Mouse (Mus musculus): ENCODE data around the gene Olfr914.

Gene Olfr914

DNA sequence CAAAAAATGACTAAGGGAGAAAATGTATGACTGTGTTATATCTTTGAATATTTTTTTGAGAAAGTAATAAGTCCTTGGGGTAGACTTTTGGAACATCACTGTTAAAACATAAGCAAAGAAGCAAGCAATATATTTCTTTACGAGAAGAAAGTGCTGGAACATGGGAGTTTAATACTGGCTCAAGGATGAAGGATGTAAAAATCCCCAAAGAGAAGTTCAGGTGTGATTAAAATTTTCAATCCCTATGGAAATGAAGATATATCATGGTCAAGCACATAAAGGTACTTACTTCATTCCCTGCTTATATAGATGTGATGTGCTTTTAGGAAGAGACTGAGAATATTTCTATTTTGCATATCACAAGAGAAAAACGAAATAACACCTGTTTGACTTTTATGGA, at the start of gene Olfr914:
TSS of gene Olfr914 (plus strand) at position 301 of the 400 bp plus-strand sequence.
- in situ Hi-C loops (cut with MseI, MboI) = no loop called here

DNA sequence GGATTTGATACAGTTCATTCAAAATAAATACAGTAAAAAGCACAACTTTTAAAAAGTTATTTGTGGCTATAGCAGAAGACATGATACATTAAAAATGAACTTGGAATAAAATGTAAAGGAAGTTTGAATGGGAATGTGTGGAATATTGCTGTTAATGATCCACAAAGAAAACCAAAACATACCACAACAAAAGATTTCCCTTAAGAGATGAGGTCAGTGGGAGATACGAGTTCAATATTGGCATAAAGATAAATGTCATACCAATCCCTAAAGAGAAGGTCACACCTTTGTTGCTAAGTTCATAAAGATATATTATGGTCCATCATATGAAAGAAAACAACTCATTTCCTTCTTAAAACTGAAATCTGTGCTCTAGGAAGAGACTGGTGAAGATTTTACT, 25.0 kb upstream of the Olfr914 start, which contains the start of gene Olfr912:
TSS of gene Olfr912 (plus strand) at position 301 of the 400 bp plus-strand sequence.
- in situ Hi-C loops (cut with MseI, MboI) = no loop called here

DNA sequence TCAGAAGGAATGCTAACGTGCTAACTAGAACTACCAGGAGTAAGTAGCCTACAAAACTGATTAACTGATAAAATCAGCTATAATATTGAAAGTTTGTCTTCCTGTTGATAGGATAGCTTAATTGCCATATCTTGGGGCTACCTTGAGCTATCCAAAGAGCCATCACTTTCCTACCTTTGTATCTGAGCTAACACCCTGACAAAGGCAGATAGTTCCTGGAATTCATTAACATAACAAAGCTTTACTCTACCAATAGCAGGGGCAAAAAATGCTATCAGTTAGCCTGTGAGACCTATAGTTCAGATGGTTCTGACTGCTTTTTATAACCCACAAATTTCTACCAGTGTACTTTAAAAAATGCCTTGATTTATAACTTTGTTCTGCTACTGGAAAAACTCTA, 13.8 kb upstream of the Olfr914 start:
- in situ Hi-C loops (cut with MseI, MboI) = no loop called here

DNA sequence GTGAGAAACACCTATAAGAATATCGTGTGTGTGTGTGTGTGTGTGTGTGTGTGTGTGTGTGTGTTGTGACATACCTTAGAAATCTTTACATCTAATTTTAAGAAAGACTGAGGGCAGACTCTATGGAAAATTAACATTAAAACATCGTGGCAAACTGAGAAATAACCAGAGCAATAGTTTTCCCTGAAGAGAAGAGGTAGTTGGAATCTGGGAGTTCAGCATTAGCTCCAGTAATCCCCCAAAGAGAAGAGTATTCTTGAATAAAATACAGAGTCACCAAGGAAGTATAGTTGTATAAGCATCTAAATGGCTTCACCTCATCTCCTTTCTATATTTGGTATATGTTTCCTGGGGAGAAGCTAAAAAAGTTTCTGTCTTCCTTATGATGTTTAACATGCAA, 12.4 kb upstream of the Olfr914 start, which contains the start of gene Olfr913:
TSS of gene Olfr913 (plus strand) at position 301 of the 400 bp plus-strand sequence.
- in situ Hi-C loops (cut with MseI, MboI) = no loop called here

DNA sequence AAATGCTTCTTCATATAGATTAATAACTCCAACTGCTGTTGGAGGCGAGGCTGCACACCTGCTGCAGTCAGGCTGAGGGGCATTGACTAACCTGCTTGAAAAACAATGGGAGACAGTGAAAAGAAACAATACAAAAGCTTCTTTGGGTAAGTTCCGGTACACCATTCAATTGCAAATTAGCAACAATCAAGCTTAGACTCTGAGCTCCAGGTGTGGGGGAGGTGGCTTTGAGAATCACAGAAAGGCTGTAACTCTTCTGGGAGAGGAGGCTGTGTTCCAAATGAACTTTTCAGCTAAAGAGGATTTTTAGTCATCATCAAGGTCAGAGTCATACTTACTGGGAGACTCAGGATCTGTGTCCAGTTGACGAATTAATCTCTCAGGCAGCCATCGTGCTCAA, 27.5 kb downstream of the Olfr914 start:
- in situ Hi-C loops (cut with MseI, MboI) = no loop called here

DNA sequence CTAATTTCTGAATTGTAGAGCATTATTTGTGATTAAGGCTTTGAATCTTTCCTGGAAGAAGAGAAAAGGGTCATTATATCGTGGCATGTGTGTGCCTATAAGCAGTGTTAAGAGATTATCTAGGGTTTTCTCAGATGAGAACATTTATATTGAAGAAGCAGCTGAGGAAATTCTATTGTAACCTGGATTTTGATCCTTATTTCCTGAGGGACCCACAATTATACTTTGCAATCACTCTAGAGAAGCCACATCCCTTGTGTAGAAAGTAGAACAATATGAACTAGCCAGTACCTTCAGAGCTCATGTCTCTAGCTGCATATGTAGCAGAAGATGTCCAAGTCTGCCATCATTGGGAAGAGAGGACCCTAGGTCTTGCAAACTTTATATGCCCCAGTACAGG, 54.9 kb downstream of the Olfr914 start, which contains the start of gene Olfr916:
TSS of gene Olfr916 (minus strand) at position 101 of the 400 bp plus-strand sequence.
- in situ Hi-C loops (cut with MseI, MboI) = no loop called here

All from mouse trophoblast stem cell (cell line).